Mouse (Mus musculus) hindbrain, embryonic 15.5 days (tissue): ENCODE measurements around the gene Izumo2. TPM values are rescaled to one million over a fixed set of nuclear protein-coding genes. Genes with fewer than 3 reads are reported as not detected.
"Not testable (repeated sequence)": the region's sequence is repeated elsewhere in the genome, so short reads cannot be mapped to it uniquely, and the experiment has no call there.

Source experiments
- ATAC-seq: fragments of 200-750 bp; cut with Nextera tagmentation; 2 replicates; pipeline ENCODE4 v1.8.0; 2017; ENCODE audit warnings: low read depth, moderate number of reproducible peaks, moderate TSS enrichment; ENCODE audit not compliant: low FRiP score
- H3K27ac ChIP-seq: fragments of 300-500 bp; sonication (generic); replicated peaks from 2 replicates; pipeline ENCODE4 v1.5.1; 2015; ENCODE audit warnings: mild to moderate bottlenecking, inconsistent platforms
- H3K27me3 ChIP-seq: fragments of 300-500 bp; sonication (generic); 2 replicates; pipeline ENCODE4 v1.6.1; 2015; ENCODE audit warnings: control low read depth, inconsistent platforms
- H3K36me3 ChIP-seq: fragments of 300-500 bp; sonication (generic); 2 replicates; pipeline ENCODE4 v1.6.1; 2015; ENCODE audit warnings: control low read depth, inconsistent platforms
- H3K4me1 ChIP-seq: fragments of 300-500 bp; sonication (generic); replicated peaks from 2 replicates; pipeline ENCODE4 v1.6.1; 2015; ENCODE audit warnings: control low read depth, inconsistent platforms
- H3K4me2 ChIP-seq: fragments of 300-500 bp; sonication (generic); 2 replicates; pipeline ENCODE4 v1.6.1; 2015; ENCODE audit warnings: moderate library complexity, mild to moderate bottlenecking, inconsistent platforms
- H3K4me3 ChIP-seq: fragments of 300-500 bp; sonication (generic); 2 replicates; pipeline ENCODE4 v1.5.1; 2015; ENCODE audit warnings: mild to moderate bottlenecking, inconsistent platforms
- H3K9ac ChIP-seq: fragments of 300-500 bp; sonication (generic); 2 replicates; pipeline ENCODE4 v1.6.1; 2015; ENCODE audit warnings: inconsistent platforms
- H3K9me3 ChIP-seq: fragments of 300-500 bp; sonication (generic); 2 replicates; pipeline ENCODE4 v1.6.1; 2016; ENCODE audit warnings: control low read depth, inconsistent platforms
- WGBS: fragments of 180-500 bp; shearing (Covaris S2); methylation state at CpG from one replicate; pipeline ENCODE4 v1.1.7; 2015; 5-methylcytosine and 5-hydroxymethylcytosine counted together
- polyA plus RNA-seq: library from polyadenylated mRNA; unstranded; fragments of >200 nt; fragmentation: Nextera tagmentation; extraction: Ambion mirVana; gene quantifications from 2 replicates; pipeline ENCODE4 v1.2.1, GENCODE M21; 2015

Izumo2 gene
- polyA plus RNA-seq, 1 experiment from 2014 or later: not detected

DNA sequence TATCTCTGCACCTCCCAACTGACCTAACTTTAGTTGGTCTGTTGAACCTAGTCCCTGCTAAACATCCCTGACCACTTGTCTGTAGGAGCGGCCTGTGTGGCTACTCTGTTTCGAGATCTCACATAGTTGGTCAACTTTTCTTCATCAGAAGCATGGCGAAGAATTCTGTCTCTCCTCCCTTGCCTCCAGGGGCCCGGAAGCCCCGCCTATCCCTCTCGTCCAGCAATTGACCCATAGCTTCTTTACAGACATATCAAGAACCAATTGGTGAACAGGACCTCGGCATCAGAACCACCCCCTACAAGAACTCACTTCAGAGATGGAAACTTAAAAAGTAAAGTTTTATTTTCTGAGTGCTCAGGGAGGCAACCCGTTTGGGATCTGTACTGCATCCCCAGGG, 5.6 kb upstream of the Izumo2 start:
- 86% methylated on average over 8 of the region's 8 CpGs for whole genome bisulfite sequencing
- Histone ChIP-seq H3K4me3 (no peak overlapping the region), H3K4me1 (no peaks in the 10 kb centered on the region), H3K4me2 (no peak overlapping the region), H3K9ac (no peak overlapping the region), H3K27ac (no peak overlapping the region), H3K27me3 (0 out of 2 replicates have a peak, but pooled peaks cover under 1% of the 10 kb centered on the region), H3K9me3 (no peaks in the 10 kb centered on the region), H3K36me3 (no peaks in the 10 kb centered on the region)
- ATAC-seq: no peak

DNA sequence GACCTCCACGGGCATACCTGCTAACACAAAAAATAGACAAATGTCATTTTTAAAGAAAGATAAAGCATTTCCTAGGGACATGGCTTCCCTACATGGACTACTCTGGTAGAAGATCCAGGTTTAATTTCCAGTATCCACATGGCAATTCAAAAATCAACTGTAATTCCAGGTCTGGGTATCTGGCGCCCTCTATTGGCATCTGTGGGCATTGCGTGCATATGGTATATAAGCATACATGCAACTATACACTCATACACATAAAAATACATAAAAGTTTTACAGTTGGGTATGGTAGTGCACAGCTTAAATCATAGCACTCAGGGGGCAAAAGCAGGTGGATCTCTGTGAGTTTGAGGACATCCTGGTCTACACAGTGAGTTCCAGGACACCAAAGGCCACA, 4.2 kb upstream of the Izumo2 start:
- Histone ChIP-seq H3K9ac (no peak overlapping the region), H3K36me3 (no peaks in the 10 kb centered on the region), H3K4me3 (no peak overlapping the region), H3K27ac (no peak overlapping the region), H3K4me2 (no peak overlapping the region), H3K27me3 (no peaks in the 10 kb centered on the region), H3K9me3 (no peaks in the 10 kb centered on the region), H3K4me1 (no peaks in the 10 kb centered on the region)
- 58% methylated on average over 3 of the region's 3 CpGs for WGBS
- no peak for ATAC-seq

DNA sequence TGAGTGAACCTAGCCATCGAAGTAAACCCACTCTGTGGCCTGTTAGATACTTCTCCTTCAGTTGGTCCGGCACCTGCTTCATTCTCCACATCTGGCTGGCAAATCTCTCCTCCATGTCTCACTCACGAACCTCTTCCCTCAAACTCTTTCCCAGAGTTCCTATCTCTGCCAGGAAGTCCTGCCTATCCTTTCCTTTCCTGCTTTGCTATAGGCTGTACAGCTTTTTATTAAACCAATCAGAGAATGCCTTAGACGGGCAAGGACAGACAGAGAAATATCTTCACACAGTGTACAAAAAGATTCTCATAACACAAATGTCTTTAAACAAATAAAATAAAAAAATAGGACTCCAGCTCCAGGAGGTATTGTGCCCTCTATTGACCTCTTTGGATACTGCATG, 3.5 kb upstream of the Izumo2 start:
- WGBS: 92% methylated on average over 4 of the region's 4 CpGs
- Histone ChIP-seq H3K4me1 (no peaks in the 10 kb centered on the region), H3K27me3 (no peaks in the 10 kb centered on the region), H3K9me3 (no peaks in the 10 kb centered on the region), H3K9ac (no peak overlapping the region), H3K36me3 (no peaks in the 10 kb centered on the region), H3K27ac (no peak overlapping the region), H3K4me2 (no peak overlapping the region), H3K4me3 (no peak overlapping the region)
- ATAC-seq: no peak

DNA sequence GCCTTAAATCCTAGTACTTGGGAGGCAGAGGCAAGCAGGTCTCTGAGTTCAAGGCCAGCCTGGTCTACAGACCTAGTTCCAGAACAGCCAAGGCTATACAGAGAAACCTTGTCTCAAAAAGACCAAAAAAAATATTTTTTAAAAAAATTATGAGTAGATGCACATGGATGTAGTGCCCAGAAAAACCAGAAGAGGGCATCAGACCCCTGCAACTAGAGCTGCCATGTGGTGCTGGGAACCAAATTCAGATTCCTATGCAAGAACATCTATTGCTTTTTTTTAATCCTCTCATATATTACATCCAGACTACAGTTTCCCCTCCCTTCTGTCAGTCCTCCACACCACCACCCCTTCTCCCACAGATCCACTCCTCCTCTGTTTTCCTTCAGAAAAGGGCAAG, 2.2 kb upstream of the Izumo2 start:
- ATAC-seq: no peak
- no peaks in the 10 kb centered on the region for H3K9me3 ChIP-seq
- no peak overlapping the region for H3K27ac ChIP-seq
- H3K9ac ChIP-seq: no peak overlapping the region
- H3K36me3 ChIP-seq: no peaks in the 10 kb centered on the region
- H3K4me1 ChIP-seq: no peaks in the 10 kb centered on the region
- H3K27me3 ChIP-seq: no peaks in the 10 kb centered on the region
- H3K4me2 ChIP-seq: no peak overlapping the region
- H3K4me3 ChIP-seq: no peak overlapping the region

DNA sequence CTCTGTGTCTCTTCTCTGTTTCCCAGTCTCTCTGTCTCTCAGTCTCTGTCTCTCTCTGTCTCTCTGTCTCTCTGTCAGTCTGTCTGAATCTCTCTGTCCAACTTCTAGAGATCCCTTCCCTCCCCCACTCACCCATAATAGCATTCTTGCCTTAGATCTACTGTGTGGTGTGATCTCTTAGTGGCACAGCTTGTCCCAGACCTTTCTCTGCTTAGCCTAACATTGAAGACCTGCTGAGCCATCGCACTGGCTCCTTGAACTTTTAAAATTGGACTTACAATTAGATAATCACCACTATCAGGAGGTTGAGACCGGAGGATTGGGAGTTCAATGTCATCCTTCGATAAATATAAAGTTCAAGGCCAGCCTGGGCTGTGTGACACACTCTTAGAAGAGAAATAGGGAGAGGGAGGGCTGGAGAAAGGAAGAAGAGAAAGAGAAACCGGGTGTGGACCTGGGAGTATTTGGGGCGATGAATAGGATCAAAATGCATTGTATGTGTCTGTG, 1.3 kb upstream of the Izumo2 start:
- H3K27ac ChIP-seq: no peak overlapping the region
- ATAC-seq: no peak
- H3K36me3 ChIP-seq: no peaks in the 10 kb centered on the region
- no peak overlapping the region for H3K4me3 ChIP-seq
- 88% methylated on average over 5 of the region's 5 CpGs for WGBS
- no peaks in the 10 kb centered on the region for H3K27me3 ChIP-seq
- no peak overlapping the region for H3K9ac ChIP-seq
- H3K4me2 ChIP-seq: no peak overlapping the region
- no peaks in the 10 kb centered on the region for H3K9me3 ChIP-seq
- no peaks in the 10 kb centered on the region for H3K4me1 ChIP-seq

DNA sequence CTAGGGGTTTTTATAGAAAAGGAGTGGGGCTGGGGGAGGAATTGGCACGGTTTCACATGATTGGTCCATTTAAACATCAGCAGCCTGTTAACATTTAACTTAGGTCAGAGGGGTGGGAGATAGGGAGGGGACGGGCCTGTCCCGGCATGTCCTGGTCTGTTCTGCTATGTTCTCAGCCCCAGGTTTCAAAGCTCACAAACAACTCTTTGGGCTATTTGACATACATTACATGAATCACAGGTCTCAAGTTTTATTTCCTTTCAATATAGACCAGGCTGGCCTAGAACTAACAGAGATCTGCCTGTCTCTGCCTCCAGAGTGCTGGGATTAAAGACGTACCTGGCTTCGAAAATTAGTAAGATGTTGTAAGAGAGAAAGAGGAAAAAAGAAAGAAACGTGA, 449 bp upstream of the Izumo2 start:
- not testable (repeated sequence) for H3K4me1 ChIP-seq, H3K36me3 ChIP-seq, H3K27me3 ChIP-seq, H3K4me2 ChIP-seq, ATAC-seq, H3K4me3 ChIP-seq, H3K9me3 ChIP-seq, H3K9ac ChIP-seq, H3K27ac ChIP-seq
- 90% methylated on average over 5 of the region's 6 CpGs for WGBS

DNA sequence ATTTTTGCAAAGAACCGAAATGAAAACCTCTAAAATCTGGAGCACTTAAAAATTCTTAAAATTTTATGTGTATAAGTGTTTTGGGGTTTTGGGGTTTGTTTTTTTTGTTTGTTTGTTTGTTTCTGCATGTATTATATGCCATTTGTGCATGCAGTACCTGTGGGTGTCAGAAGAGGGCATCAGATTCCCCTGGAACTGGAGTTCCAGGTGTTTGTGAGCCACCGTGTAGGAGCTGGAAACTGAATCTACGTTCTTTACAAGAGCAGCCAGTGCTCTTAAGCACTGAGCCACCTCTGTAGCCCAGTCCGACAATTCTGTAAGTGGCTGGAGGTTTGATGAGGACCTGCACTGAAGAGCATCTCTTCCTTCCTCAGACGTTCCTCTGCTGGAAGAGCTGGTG, 1.3 kb downstream of the Izumo2 start:
- Histone ChIP-seq H3K27ac (no peak overlapping the region), H3K36me3 (no peaks in the 10 kb centered on the region), H3K4me2 (no peak overlapping the region), H3K27me3 (no peaks in the 10 kb centered on the region), H3K9ac (no peak overlapping the region), H3K4me3 (no peak overlapping the region), H3K4me1 (no peaks in the 10 kb centered on the region), H3K9me3 (no peaks in the 10 kb centered on the region)
- 89% methylated on average over 5 of the region's 5 CpGs for WGBS
- ATAC-seq: no peak

DNA sequence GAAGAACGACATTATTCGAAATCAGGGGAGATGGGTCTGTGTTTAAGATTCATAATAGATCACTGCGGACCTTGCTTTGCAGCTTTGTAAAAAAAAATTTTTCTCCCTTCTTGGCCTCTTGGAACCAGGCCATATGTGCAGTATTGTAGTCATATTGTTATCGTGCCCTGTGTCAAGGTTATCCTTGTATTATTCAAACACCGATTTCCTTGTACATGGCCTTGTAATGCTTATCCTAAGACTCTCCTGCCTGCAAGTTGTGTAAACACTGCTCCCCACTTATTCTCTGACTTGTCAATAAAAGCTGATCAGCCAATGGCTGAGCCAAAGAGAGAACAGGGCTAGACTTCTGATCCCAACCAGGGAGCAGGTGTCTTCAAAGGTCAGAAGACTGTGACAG, 13.5 kb downstream of the Izumo2 start:
- Histone ChIP-seq H3K9ac (no peak overlapping the region), H3K4me3 (no peak overlapping the region), H3K4me1 (no peaks in the 10 kb centered on the region), H3K4me2 (no peak overlapping the region), H3K27ac (no peak overlapping the region), H3K36me3 (no peaks in the 10 kb centered on the region), H3K9me3 (no peaks in the 10 kb centered on the region), H3K27me3 (no peaks in the 10 kb centered on the region)
- no peak for ATAC-seq
- WGBS: 86% methylated on average over 5 of the region's 5 CpGs

DNA sequence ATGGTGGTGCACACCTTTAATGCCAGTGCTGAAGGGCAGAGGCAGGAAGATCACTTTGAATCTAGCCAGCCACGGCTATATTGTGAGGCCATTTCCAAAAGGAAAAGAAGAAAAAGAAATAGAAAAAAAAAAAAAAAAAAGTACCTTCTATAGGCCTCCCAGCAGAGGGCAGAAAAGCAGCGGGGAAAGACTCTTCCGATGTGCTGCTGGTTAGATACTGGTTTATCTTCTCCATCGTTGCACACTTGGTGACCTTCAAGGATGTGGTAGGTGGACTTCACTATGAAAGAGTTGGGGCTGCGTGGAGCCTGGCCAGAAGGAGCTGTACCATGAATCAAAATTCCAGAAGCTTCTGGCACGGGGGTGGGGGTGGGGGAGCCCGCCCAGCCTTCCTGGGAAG, 15.8 kb downstream of the Izumo2 start:
- no peak overlapping the region for H3K4me3 ChIP-seq
- no peak for ATAC-seq
- no peaks in the 10 kb centered on the region for H3K9me3 ChIP-seq
- no peaks in the 10 kb centered on the region for H3K36me3 ChIP-seq
- H3K9ac ChIP-seq: no peak overlapping the region
- H3K27me3 ChIP-seq: no peaks in the 10 kb centered on the region
- H3K27ac ChIP-seq: no peak overlapping the region
- H3K4me1 ChIP-seq: no peaks in the 10 kb centered on the region
- 30% methylated on average over 7 of the region's 7 CpGs for WGBS
- H3K4me2 ChIP-seq: no peak overlapping the region

DNA sequence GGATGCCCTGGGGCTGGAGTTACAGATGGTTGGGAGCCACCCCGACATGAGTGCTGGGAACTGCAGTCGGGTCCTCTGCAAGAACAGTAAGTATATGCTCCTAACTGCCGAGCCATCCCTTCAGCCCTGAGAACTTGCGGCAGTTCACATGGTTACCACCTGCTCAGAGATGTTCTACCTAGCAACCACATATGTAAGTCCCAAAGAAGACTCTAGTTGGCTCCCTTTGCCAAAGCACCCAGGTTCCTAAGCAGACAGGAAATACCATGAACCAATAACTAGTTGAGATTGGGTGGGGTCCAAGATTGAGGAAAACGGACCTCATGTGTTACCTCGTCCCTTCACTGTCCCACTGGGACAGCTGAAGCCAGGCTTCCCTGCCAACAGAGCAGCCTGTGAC, 17.8 kb downstream of the Izumo2 start:
- H3K27ac ChIP-seq: no peak overlapping the region
- 71% methylated on average over 6 of the region's 6 CpGs for WGBS

DNA sequence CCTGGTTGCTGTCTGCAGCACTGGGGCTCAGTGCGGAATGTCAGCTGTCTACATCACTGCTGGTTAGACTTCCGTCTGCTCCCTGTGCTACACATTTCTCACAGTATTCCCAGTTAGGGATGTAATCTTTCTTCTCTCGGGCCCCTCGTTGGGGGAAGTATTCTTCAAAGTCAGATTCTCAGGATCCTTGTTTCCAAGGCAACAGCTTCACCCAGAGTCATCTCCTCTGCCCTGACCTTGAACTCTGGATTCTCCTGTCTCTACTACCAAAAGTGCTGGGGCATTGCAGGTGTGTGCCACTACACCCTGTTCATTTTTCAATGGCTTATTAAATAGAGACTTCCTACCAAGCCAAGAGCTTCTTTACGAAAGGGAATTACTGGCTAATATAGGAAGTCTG, 18.6 kb downstream of the Izumo2 start:
- Histone ChIP-seq H3K4me3 (no peak overlapping the region), H3K9me3 (no peaks in the 10 kb centered on the region), H3K36me3 (no peaks in the 10 kb centered on the region), H3K27me3 (no peaks in the 10 kb centered on the region), H3K4me1 (no peaks in the 10 kb centered on the region), H3K27ac (no peak overlapping the region), H3K4me2 (no peak overlapping the region), H3K9ac (no peak overlapping the region)
- ATAC-seq: no peak
- WGBS: 65% methylated on average over 5 of the region's 5 CpGs

More for the DNA sequence above, 17.8 kb downstream of the Izumo2 start:
- Histone ChIP-seq H3K9me3 (no peaks in the 10 kb centered on the region), H3K4me1 (no peaks in the 10 kb centered on the region), H3K27me3 (no peaks in the 10 kb centered on the region), H3K36me3 (no peaks in the 10 kb centered on the region), H3K4me3 (no peak overlapping the region), H3K9ac (no peak overlapping the region), H3K4me2 (no peak overlapping the region)
- no peak for ATAC-seq

DNA sequence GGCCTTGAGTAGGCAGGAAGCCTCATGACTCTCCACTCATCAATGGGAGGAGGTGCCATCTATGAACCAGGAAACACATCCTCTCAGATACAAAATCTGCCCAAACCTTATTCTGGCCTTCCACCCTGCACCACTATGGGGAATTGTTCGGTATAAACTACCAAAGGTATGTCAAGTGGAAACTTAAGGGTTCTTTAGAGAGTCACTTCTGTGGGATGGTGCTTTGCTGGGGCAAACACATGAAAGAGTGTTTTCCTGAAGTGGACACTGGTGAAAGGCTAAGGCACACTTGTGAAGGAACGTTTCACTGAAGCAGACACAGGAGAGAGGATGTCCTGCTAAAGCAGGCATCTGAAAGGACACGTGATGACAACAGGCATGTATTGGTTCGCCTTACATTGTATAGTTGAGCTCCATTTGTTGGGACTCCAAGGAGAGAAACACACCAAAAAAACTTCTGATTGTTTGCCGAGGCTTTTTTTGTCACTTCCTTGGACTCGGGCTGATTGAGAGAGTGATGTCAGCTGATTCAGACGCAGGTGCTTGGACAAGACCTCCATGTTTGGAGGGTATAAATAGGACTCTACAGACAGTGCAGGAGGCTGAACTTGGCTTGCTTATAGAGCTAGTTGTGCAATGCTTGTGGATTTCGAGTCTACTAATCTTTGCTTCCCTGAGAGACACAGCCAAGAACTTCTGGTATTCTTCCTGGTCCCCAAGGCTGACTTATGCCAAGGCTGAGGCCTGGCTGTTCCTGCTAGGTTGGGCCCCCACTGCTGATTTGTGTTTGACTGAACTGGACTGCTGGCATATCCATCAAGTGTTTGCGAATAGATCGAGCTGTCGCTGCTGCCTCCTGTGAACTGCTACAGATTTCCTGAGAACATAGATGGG, 19.8 kb downstream of the Izumo2 start:
- H3K9me3 ChIP-seq: no peaks in the 10 kb centered on the region
- H3K27ac ChIP-seq: no peak overlapping the region
- no peak overlapping the region for H3K4me3 ChIP-seq
- H3K4me2 ChIP-seq: no peak overlapping the region
- no peak overlapping the region for H3K9ac ChIP-seq
- H3K4me1 ChIP-seq: no peaks in the 10 kb centered on the region
- ATAC-seq: no peak
- H3K36me3 ChIP-seq: no peaks in the 10 kb centered on the region
- WGBS: 90% methylated on average over 11 of the region's 11 CpGs
- H3K27me3 ChIP-seq: no peaks in the 10 kb centered on the region

DNA sequence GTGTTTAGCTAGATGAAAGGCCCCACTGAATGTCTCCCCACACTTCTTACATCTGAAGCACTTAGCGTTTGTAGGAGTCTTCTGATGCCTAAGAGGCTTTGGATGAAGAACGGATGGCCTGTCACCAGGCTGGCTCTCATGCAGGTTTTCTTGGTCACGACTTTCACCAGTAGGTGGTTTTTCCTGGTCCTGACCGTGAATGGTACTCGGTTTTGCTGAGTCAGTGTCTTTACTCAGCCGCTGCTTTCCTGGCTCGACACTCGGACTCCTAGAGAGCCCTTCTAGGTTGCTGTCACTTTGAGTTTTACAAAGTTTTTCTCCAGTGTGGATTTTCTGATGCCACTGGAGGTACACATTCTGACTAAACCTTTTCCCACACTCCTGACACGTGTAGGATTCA, 25.2 kb downstream of the Izumo2 start:
- no peak overlapping the region for H3K4me2 ChIP-seq
- 86% methylated on average over 9 of the region's 9 CpGs for WGBS

More for the DNA sequence above, 25.2 kb downstream of the Izumo2 start:
- no peak overlapping the region for H3K27ac ChIP-seq
- H3K4me1 ChIP-seq: no peaks in the 10 kb centered on the region
- no peak overlapping the region for H3K9ac ChIP-seq
- no peaks in the 10 kb centered on the region for H3K9me3 ChIP-seq
- ATAC-seq: no peak
- no peaks in the 10 kb centered on the region for H3K27me3 ChIP-seq
- H3K36me3 ChIP-seq: peaks cover 9% of the 10 kb centered on the region; the same call in 1 of the 2 replicates
- no peak overlapping the region for H3K4me3 ChIP-seq
